Mouse (Mus musculus): ENCODE results near the gene Gsta3.

- TF ChIP-seq CTCF (IDR thresholded peaks at IDR 0.05; ENCODE audit: low read depth) (no peak), EP300 (optimal IDR thresholded peaks at IDR 0.05) (no peak)
These were observed 10.0 kb upstream of the Gsta3 start for GRCm38 (mm10) chr1:21230376-21230775.

All from stomach, postnatal 0 days (tissue).